Mouse (Mus musculus): ENCODE measurements around the gene Slc12a3.
"Not testable (repeated sequence)": the region's sequence is repeated elsewhere in the genome, so short reads cannot be mapped to it uniquely, and the experiment has no call there.

The Slc12a3 gene

DNA sequence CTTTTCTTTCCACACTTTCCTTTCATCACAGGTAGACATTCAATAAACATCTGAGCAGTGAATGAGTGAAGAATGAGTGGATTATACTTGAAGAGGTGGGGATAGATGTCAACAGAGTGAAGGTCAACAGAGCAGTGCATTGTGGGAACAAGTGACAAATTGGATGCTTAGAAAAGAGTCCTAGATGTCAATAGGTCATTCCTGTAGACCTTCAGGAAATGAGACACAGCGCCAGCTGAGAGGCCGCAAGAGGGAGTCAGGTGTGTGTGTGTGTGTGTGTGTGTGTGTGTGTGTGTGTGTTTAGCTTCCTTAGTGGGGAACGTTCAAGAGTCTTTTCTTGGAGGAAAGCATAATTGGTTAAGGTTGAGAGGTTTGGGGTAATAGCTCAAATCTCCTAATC, 47.2 kb downstream of the Slc12a3 start:
- DNase-seq (ENCODE audit: low spot score): no peak

DNA sequence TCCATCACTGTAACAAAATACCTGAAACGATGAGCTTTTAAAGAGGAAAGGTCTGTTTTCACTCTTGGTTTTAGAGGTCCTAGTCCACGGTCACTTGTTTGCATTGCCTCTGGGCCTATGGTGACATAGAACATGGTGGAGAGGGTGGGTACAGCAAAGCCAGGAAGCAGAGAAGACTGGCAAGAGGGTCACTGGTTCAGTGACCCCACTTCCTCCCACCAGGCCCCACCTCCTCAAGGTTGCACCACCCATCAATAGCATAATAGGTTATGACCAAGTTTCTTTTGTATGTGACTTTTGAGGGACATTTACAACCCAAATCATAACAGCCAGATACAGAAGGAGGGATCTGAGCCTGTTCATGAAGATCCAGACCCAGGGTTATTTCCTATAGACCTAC, 47.6 kb downstream of the Slc12a3 start:
- DNase-seq (ENCODE audit: low spot score): no peak

DNA sequence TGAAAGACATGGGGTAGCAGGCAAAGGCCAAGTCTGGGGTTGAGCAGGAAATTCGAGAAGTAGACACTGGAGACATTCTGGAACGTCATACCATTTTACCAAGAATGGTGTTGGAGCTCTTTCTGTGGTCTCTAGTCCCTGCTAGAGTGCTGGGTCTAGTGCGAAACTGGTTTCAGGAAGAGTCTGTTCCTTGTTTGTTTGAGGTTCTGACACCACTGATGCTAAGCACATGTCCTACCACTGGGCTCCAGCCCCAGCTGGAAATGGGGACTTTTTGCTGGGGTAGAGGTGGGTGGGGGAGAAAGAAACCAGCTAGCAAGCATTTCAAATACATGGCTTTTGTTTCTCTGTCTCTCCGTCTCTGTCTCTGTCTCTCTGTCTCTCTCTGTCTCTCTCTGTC, 48.0 kb downstream of the Slc12a3 start:
- DNase-seq (ENCODE audit: low spot score): no peak

DNA sequence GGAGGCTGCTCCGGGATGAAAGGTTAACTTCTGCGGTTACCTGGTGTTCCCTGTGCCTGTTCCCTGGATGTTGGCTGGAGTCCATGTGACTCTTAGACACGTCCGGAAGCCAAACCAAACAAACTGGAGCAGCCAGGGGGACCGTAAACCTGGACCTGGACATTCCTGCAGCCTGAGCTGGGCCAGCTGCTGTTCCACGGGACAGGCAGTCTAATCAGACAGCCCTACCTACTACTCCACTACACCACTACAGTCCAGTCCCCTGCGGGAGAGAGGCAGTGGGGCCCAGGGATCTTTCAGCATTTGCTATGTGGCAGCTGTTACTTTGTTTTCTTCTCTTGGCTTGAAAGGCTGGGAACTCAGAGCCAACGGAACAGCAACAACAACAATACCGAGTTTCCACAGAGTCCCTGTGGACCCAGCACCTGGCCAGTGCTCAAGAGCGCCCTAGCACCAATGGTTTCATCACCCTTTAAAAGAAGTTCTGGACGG, 48.8 kb downstream of the Slc12a3 start:
- DNase-seq (ENCODE audit: low spot score): no peak

DNA sequence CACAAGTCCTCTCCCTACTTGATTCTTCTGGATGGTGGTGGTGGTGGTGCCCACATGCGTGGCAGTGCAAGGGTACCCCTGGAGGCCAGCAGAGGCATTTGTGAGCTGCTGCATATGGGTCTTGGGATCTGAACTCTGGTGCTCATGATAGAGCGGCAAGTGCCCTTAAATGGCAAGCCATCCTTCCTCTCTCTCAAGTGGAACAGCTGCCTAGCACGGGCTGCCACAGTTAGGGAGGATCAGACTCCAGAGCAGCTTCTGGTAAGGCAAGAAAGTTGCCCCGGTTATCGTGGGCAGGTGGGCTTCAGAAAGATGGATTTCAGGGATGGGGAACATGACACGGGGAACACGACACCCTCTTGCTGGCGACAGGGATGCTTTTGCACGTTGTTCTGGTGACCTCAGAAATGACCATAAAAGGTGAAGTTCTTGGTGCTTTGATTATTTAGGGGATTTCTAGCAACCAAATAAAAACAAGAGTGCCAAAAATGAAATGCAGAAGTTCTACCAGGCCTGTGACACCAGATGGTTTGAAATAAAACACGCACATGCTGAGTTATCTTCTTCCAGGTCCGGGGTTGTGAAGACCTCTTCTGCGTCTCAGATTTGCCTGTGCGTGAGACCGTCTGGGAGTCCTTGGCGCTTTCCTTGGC, 49.9 kb downstream of the Slc12a3 start:
- no peak for DNase-seq (ENCODE audit: low spot score)

DNA sequence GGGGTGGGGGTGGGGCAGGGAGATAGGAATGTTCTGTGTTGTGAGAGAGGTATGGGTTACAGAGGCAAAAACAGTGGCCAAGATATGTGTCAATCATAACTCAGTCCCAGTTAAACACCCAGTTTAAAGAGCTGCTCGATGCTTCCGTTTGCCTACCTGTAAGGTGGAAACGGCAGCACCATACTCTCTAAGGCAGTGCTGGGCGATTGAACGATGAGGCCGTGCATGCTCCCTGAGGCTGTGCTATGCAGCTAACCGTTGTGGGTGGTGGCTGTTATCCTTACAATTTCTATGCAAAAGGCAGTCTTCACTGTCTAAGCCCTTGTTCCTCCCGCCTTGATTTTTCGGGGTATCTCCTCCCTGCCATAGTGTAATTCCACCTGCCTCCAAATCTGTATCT, 50.7 kb downstream of the Slc12a3 start:
- DNase-seq (ENCODE audit: low spot score): no peak

DNA sequence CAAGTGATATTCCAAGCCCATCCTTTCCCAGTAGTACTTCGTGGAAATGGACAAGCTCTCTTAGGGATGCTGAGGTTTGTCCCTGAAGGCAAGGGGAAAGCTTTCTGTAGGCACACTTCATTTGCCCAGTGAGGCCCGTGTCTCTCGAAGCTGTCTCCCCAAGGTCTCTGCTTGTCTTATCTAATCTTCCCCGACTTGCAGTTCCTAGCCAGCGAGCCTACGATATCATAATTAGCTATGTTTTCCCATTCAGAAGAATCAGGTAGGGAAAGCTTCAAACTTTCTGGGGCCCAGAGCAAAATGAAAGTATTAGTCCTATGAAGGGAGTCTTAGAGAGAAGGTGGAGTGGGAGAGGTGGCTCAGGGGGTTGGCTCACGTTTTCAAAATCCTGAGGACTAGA, 55.2 kb downstream of the Slc12a3 start:
- no peak for DNase-seq (ENCODE audit: low spot score)

DNA sequence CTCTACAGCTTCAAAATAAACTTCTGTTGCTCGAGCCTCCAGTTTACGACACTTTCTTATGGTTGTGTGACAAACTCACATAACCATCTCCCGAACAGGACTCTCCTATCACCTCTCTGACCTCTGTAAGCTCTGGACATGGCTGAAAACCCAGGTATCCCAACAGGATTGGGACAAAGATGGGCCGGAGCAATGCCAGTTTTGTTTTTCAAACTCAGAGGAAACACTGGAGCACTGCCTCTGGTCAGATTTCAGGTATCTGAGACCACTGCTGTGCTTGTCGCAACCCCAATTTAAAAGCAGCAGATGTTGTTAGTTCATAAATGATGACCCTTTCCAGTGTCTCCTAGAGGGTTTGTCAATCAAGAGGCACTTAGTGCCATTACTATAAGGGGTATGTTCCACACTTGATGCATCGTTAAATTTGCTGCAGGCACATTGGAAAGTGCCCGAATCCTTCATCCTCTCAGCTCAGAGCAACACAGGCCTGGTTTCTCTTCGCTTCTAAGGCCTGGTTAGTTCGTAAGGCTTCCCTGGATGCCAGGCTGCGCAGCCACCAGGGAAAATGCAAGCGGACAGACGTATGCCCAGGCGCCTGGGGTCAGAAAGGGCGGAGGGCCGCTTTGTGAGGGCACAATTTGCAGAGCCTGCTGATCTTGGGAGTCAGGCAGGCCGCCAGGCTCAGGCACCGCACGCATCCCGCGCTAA, 56.7 kb downstream of the Slc12a3 start:
- no peak for DNase-seq (ENCODE audit: low spot score)

DNA sequence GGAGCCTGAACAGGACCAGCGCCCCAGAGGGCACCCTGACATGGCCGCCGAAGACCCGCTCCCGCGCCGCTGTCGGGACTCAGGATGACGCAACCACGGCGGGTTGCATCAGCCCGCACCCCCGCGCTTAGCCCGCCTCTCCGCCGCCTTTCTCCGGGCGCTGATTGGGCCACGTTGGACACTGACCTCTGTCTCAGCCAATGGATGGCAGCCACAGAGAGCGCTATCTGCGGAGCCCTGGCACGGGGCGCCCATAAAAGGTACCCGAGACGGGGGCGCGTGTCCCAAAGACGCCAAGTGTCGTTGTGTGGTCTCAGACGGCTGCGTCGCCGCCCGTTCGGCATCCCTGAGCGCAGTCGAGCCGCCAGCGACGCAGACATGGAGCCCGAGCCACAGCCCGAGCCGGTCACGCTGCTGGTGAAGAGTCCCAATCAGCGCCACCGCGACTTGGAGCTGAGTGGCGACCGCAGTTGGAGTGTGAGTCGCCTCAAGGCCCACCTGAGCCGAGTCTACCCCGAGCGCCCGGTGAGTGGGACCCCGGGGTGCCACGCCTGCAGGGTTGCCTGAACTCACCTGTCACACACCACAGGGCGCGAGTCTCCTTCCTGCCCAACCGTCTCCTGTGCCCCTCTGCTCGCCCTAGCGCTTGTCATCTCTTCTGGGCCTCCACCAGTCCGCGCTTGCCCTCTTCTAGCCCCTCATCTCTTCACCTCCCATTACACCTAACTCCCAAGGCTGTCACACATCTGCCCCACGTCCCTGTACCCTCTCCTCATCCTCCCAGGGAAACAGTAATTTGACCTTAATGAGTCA, 57.4 kb downstream of the Slc12a3 start, which contains the start of gene Herpud1:
TSS of gene Herpud1 (plus strand) at position 225 of the 813 bp plus-strand sequence.
- DNase-seq (ENCODE audit: low spot score): peak; percentile 95

DNA sequence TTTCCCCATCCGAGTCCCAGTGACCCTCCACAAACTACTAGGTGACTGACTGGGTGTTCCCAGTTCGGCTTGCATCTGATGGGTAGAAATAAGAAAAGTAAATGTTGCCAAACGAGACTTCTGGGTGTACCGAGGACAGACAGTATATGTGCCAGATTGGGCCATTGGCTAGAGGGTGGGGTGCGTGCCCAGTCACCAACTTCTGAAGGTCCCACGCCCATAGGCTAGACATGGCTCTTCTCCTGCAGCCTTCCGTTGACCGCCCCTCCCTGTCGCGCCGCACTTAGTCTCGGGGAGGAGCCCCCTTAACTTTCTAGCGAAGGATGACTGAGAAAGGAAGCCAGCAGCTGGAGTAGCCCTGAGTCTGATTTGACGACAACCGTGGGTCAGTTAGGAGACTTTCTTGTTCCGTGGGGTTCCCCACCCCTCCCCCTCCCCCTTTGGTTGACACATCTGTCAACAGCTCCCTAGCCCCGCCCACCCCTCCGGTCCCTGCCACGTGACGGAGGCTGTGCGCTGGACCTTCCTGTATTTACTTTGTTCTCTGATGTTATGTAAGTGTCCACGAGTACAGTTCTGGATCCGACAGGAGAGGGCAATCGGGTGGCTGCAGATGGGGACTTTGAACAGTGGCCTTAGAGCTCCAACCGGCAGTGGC, 58.2 kb downstream of the Slc12a3 start:
- peak; percentile 81 for DNase-seq (ENCODE audit: low spot score)

DNA sequence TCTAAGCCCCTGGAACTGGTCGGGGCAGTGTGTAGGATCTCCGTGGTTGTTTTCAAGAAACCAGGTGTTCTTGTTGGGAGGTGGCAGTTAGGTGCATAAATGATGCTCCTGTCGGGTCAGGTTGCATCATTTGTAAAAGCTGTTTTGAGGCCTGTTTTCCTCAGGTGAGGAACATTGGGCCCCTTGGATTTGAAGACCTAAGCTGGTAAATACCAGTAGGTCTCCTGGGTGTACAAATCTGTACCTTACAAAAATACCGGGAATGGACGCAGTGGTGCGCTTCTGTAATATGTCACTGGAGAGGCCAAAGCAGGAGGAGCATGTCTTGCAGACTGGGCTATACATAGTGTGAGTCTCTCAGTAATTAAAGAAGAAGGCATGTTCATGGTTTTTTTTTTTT, 58.8 kb downstream of the Slc12a3 start:
- no peak for DNase-seq (ENCODE audit: low spot score)

DNA sequence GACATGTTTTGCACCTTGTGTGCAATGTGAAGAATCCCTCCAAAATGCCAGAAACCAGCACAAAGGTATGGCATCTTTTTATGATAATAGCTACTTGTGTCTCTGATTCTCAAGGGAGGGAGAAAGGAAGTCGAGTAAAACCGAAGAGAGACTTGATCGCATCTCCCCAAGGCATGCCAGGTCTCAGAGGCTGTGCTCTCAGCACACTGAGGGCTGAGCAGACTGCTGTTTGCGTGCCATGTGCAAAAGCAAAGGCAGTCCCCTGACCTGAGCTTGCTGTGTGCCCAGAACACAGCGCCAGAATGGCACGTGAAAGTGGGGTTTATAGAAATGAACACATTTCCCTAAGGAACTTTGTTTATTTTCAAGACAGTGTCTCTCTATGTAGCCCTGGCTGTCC, 60.5 kb downstream of the Slc12a3 start:
- no peak for DNase-seq (ENCODE audit: low spot score)

DNA sequence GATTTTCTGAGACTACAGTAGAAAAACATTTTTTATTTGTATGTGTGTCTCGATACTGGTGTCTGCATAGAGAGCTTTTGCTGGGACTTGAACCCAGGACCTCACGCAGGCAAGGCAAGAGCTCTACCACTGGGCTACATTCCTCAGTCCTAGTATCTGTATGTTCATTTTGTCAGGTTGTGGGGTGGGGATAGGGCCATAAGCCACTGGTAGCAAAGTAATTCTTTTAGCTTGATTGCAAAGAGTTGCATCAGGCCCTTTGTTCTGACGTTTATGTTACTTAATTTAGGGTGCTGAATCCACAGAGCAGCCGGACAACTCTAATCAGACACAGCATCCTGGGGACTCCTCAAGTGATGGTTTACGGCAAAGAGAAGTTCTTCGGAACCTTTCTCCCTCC, 61.4 kb downstream of the Slc12a3 start:
- DNase-seq (ENCODE audit: low spot score): no peak

DNA sequence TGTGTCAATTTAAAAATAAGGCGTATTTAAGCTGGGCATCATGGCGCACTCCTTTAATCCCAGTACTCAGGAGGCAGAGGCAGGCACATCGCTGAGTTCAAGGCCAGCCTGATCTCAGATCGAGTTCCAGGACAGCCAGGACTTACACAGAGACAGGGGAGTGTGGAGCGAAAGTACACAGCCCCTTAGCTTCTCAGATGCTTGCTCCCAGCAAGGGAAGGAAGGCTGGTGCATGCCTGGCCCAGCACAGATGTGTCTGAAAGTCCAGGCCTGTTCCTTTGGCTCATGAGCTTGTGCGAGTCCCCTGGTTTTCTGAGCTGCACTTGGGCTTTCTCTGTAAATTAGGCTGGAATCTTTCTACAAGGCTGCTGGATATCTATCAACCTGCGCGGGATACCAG, 61.9 kb downstream of the Slc12a3 start:
- DNase-seq (ENCODE audit: low spot score): no peak

DNA sequence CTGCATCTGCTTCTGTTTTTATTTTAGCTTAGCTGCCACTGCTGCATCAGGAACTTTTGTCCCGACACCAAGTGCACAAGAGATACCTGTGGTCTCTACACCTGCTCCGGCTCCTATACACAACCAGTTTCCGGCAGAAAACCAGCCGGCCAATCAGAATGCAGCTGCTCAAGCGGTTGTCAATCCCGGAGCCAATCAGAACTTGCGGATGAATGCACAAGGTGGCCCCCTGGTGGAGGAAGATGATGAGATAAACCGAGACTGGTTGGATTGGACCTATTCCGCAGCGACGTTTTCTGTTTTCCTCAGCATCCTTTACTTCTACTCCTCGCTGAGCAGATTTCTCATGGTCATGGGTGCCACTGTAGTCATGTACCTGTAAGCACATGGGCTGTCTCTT, 63.1 kb downstream of the Slc12a3 start:
- no peak for DNase-seq (ENCODE audit: low spot score)

DNA sequence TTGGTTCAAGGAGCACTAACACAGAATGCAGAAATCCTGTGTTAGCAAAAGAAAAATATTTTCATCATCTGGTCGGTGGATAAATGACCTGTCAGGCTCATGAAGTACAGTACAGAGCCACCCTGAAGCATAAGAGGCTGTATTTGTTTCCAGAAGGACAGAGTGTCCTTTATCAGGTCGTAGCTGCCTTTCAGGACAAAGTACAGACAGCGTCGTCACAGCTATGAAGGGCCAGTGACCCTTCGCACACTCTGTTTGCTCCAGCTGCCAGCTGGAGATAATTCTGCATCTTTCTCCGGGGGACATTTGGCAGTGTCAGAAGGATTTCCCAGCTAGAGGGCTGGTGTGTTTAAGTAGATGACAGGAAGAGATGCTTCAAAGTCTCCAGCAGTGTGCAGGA, 63.6 kb downstream of the Slc12a3 start:
- DNase-seq (ENCODE audit: low spot score): no peak

DNA sequence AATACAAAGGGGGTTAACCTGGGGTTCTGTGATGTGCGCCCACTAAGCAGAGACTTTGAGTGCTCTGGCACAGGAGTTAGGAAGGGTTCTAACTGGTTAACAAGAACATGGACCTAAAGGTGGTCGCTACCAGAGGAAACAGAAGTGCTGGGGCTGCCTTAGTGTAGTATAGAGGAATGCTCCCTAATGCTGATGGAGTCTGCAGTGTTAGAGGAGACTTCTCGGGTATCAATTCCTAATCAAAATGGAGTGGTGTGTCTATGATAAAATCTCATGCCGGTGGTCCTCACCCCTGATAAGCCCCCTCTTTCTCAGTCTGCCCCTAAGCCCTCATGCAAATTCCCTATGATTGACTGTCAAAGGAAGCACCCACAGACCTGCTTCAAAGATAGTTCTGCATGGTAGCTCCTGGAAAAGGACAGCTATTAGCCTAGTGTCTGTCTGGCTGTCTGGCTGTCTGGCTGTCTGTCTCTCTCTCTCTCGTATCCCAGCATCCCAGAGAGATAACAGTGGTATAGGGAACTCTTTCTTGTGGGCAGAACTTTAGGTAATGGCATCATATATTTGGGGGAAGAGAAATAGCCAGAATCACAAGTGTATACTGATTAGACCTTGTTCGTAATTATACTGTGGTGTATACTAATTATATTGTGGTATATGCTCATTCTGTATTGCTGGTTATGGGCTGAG, 67.0 kb downstream of the Slc12a3 start:
- DNase-seq (ENCODE audit: low spot score): no peak

DNA sequence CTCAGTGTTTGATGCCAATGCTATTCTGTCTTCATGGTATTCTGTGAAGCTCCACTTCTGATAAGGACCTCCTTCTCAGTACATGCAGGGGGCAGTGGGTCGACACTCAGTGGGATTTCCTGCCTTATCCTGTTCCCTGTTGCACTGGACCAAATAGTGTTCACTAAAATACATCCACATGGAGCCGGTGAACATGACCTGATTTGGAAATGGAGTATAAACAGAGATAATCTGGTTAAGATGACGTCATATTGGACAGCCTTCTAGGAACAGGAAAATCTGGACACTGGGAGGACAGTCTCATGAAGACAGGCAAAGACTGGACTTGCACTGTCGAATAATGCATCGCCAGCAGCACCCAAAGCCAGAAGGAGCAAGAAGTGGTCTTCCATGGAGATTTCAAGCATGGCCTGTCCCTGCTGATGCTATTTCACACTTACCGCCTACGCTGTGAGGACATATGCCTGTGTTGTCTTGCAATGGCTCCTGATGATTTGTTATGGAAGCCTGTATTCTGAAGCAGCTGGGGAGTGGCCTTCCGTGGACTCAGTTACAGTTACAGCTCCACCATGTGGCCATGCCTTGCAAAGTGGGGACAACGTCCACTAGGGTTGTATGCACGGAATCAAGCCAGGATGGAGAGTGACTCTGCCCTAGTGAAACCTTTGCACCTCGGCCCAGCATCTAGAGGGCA, 68.1 kb downstream of the Slc12a3 start:
- DNase-seq (ENCODE audit: low spot score): no peak

DNA sequence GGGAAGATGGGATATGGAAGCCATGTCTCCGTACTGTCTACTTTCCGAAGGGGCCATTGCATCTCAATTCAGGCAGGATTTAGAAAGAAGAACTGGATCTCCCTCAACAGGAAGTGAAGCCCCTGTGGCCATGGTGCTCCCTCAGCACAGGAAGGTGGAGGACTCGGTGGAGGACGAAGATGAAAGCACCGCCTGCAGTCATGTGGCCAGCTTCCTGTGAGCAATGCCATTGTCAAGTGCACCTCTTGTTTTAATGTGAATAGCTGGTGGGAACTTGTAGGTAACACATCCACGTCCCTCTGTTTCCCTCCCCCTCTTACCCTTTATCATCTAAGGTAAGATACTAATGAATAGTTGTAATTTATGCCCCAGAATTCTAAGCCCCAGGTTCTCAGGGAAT, 69.6 kb downstream of the Slc12a3 start:
- no peak for DNase-seq (ENCODE audit: low spot score)

DNA sequence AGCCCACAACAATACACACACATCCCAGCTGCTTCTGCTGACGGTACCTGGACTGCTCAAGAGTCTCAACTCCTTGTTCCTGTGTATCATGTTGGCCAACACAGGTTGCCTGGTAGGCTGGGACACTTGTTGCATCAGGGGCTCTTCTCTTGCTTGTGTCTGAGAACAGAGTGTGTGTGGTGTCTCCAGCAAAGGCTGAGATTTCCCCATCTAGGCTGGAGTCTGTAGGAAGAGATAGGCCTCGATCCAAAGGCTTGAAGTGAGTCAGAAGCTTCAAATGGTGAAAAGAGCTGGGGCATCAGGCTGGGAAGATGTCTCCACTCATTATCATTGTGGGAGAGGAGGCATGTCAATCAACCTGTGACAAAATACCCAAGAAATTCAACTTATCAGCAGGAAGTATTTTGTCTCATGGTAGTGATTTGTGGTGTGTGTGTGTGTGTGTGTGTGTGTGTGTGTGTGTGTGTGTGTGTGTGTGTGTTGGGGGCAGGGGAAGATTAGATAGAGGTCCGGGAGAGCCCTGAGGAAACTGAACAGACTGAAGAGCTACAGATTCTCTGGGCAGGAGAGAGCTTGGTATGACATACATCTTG, 70.5 kb downstream of the Slc12a3 start:
- no peak for DNase-seq (ENCODE audit: low spot score)

DNA sequence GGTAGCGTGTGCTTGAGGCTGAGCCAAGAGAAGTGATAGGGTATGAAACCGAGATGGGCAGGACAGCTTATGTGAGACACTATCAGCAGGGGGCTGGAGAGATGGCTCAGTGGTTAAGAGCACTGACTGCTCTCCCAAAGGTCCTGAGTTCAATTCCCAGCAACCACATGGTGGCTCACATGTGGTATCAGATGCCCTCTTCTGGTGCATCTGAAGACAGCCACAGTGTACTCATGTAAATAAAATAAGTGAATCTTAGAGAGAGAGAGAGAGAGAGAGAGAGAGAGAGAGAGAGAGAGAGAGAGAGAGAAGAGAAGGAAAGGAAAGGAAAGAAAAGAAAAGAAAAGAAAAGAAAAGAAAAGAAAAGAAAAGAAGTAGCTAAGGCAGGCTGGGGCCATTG, 71.0 kb downstream of the Slc12a3 start:
- not testable (repeated sequence) for DNase-seq (ENCODE audit: low spot score)
